18 mouse cellular contexts compared by ENCODE assay signal in the genomic region with DNA sequence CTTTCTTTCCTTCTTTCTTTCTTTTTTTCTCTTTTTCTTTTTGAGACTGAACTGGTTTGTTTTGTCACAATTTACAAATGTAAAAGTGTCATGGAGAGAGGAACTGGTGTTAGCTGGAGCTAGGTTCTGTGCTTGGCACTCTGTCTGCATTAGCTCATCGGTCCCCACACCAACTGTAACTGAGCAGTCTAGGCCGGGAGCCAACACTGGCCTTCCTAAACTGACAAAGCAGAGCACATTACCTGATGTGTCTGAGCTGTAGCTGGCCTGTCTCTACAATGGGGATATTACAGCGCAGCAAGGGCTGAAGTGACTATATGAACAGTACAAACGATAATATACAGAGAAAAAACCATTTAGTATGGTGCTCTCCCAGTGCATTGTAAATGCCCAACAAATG. TPM values are rescaled to one million over a fixed set of nuclear protein-coding genes. Genes with fewer than 3 reads are reported as not detected.
A peak's percentile ranks its signal among the peaks of the same experiment; 100 is the strongest.
DNase-seq lines count a peak whose midpoint lies in the region; ATAC-seq and TF ChIP-seq lines count a peak whose summit lies in the region.
"Had no signal": no experiment of that assay in that cellular context is flagged by ENCODE, and none has a peak within 500 bp of the region (broad histone marks: within the 10 kb centered on the region; RNA-seq: fewer than 3 reads in every experiment).

No protein-coding gene starts in this region.

- H3K4me1 ChIP-seq in forebrain, embryonic 14.5 days (ENCODE audit: control insufficient read depth, insufficient read depth, low read length) = peaks cover 21% of the 10 kb centered on the region
- H3K4me1 ChIP-seq in forebrain, postnatal 0 days (ENCODE audit: insufficient read depth) = peaks cover 23% of the 10 kb centered on the region; the same call in 1 of the 2 replicates
- peaks cover 18% of the 10 kb centered on the region for H3K4me1 ChIP-seq in midbrain, postnatal 0 days (ENCODE audit: insufficient read depth, low read length)
- H3K4me1 ChIP-seq in midbrain, embryonic 13.5 days (replicated peaks) = peaks cover 50% of the 10 kb centered on the region
- peaks cover 17% of the 10 kb centered on the region; the same call in 1 of the 2 replicates for H3K4me1 ChIP-seq in kidney, embryonic 14.5 days (ENCODE audit: control insufficient read depth, insufficient read depth, low read length)
- peaks cover 39% of the 10 kb centered on the region for H3K4me1 ChIP-seq in embryonic facial prominence, embryonic 10.5 days

- H3K36me3 ChIP-seq in forebrain, embryonic 14.5 days (ENCODE audit: control insufficient read depth, insufficient read depth, low read length) = no peaks in the 10 kb centered on the region
- H3K36me3 ChIP-seq in forebrain, postnatal 0 days (ENCODE audit: insufficient read depth) = no peaks in the 10 kb centered on the region
- no peaks in the 10 kb centered on the region for H3K36me3 ChIP-seq in midbrain, postnatal 0 days (ENCODE audit: insufficient read depth, low read length)
- no peaks in the 10 kb centered on the region for H3K36me3 ChIP-seq in midbrain, embryonic 13.5 days
- no peaks in the 10 kb centered on the region for H3K36me3 ChIP-seq in kidney, embryonic 14.5 days (ENCODE audit: control insufficient read depth, insufficient read depth, low read length)
- no peaks in the 10 kb centered on the region for H3K36me3 ChIP-seq in embryonic facial prominence, embryonic 10.5 days (replicated peaks)
- H3K36me3 ChIP-seq: G1E; heart, embryonic 13.5 days; intestine, embryonic 15.5 days; liver, embryonic 13.5 days had no signal

- DNase-seq in forebrain, embryonic 14.5 days (ENCODE audit: low spot score) = peak; percentile 61
- no peak for DNase-seq in forebrain, postnatal 0 days
- DNase-seq in midbrain, postnatal 0 days (ENCODE audit: low spot score) = peak; percentile 54
- DNase-seq in cerebellum, adult 8-10 months = peak; percentile 83
- DNase-seq in gastrocnemius, postnatal 25 days = peak; percentile 62
- DNase-seq in embryonic facial prominence, embryonic 10.5 days (ENCODE audit: low spot score) = no peak
- DNase-seq: kidney, postnatal 25 days; liver, embryonic 13.5 days; lung, postnatal 14 days; right cerebral cortex, postnatal 14 days had no signal

- H3K27me3 ChIP-seq in forebrain, embryonic 14.5 days (replicated peaks; ENCODE audit: control insufficient read depth, insufficient read depth, low read length) = peaks cover 3% of the 10 kb centered on the region; the same call in 1 of the 2 replicates
- no peaks in the 10 kb centered on the region for H3K27me3 ChIP-seq in forebrain, postnatal 0 days (ENCODE audit: insufficient read depth, low read length)
- H3K27me3 ChIP-seq in midbrain, postnatal 0 days (ENCODE audit: insufficient read depth, low read length) = no peaks in the 10 kb centered on the region
- H3K27me3 ChIP-seq in midbrain, embryonic 13.5 days = peaks cover 9% of the 10 kb centered on the region
- H3K27me3 ChIP-seq in kidney, embryonic 14.5 days (ENCODE audit: control insufficient read depth, insufficient read depth, low read length) = peaks cover 15% of the 10 kb centered on the region
- H3K27me3 ChIP-seq in embryonic facial prominence, embryonic 10.5 days (replicated peaks; ENCODE audit: low read depth, poor library complexity, severe bottlenecking) = peaks cover 62% of the 10 kb centered on the region

- 68% methylated on average over 4 of the region's 4 CpGs for WGBS in forebrain, embryonic 14.5 days
- WGBS in forebrain, postnatal 0 days = 56% methylated on average over 4 of the region's 4 CpGs
- 74% methylated on average over 4 of the region's 4 CpGs for WGBS in midbrain, postnatal 0 days
- WGBS in midbrain, embryonic 13.5 days = 84% methylated on average over 4 of the region's 4 CpGs
- WGBS in kidney, embryonic 14.5 days = 82% methylated on average over 4 of the region's 4 CpGs
- WGBS in embryonic facial prominence, embryonic 10.5 days = 84% methylated on average over 4 of the region's 4 CpGs

- no peaks in the 10 kb centered on the region for H3K9me3 ChIP-seq in forebrain, embryonic 14.5 days (replicated peaks; ENCODE audit: control insufficient read depth, low read length)
- no peaks in the 10 kb centered on the region for H3K9me3 ChIP-seq in forebrain, postnatal 0 days (ENCODE audit: low read length)
- H3K9me3 ChIP-seq in midbrain, postnatal 0 days (ENCODE audit: low read length) = no peaks in the 10 kb centered on the region
- no peaks in the 10 kb centered on the region for H3K9me3 ChIP-seq in midbrain, embryonic 13.5 days
- no peaks in the 10 kb centered on the region for H3K9me3 ChIP-seq in kidney, embryonic 14.5 days (ENCODE audit: control insufficient read depth, low read length)
- no peaks in the 10 kb centered on the region for H3K9me3 ChIP-seq in embryonic facial prominence, embryonic 10.5 days
- H3K9me3 ChIP-seq: heart, embryonic 13.5 days; intestine, embryonic 15.5 days; liver, embryonic 13.5 days had no signal

- H3K27ac ChIP-seq in forebrain, embryonic 14.5 days (ENCODE audit: low read depth, low read length) = no peak overlapping the region
- H3K27ac ChIP-seq in forebrain, postnatal 0 days (ENCODE audit: low read depth, low read length) = no peak overlapping the region
- H3K27ac ChIP-seq in midbrain, postnatal 0 days (ENCODE audit: low read depth, low read length) = no peak overlapping the region
- no peak overlapping the region for H3K27ac ChIP-seq in midbrain, embryonic 13.5 days
- no peak overlapping the region for H3K27ac ChIP-seq in kidney, embryonic 14.5 days (ENCODE audit: low read depth, low read length)
- H3K27ac ChIP-seq in embryonic facial prominence, embryonic 10.5 days (replicated peaks) = no peak overlapping the region
- H3K27ac ChIP-seq: heart, embryonic 13.5 days; intestine, embryonic 15.5 days; liver, embryonic 13.5 days had no signal

- no peak overlapping the region for H3K4me2 ChIP-seq in forebrain, embryonic 14.5 days (ENCODE audit: low read length)
- H3K4me2 ChIP-seq in forebrain, postnatal 0 days (ENCODE audit: low read depth) = no peak overlapping the region
- no peak overlapping the region for H3K4me2 ChIP-seq in midbrain, postnatal 0 days (ENCODE audit: low read depth, low read length, poor library complexity, severe bottlenecking)
- no peak overlapping the region for H3K4me2 ChIP-seq in midbrain, embryonic 13.5 days (replicated peaks)
- H3K4me2 ChIP-seq in kidney, embryonic 14.5 days (replicated peaks; ENCODE audit: low read depth, low read length) = no peak overlapping the region
- H3K4me2 ChIP-seq: heart, embryonic 13.5 days; intestine, embryonic 15.5 days; liver, embryonic 13.5 days; midbrain, embryonic 11.5 days had no signal

- no peak for ATAC-seq in forebrain, embryonic 14.5 days
- no peak for ATAC-seq in forebrain, postnatal 0 days
- ATAC-seq in midbrain, postnatal 0 days (ENCODE audit: low FRiP score) = no peak
- ATAC-seq in midbrain, embryonic 13.5 days = no peak
- ATAC-seq in kidney, embryonic 14.5 days (ENCODE audit: low FRiP score, low TSS enrichment) = no peak
- ATAC-seq: intestine, embryonic 15.5 days had no signal

- H3K9ac ChIP-seq in forebrain, embryonic 14.5 days (ENCODE audit: low read length) = no peak overlapping the region
- H3K9ac ChIP-seq in forebrain, postnatal 0 days = no peak overlapping the region
- H3K9ac ChIP-seq in midbrain, postnatal 0 days (replicated peaks; ENCODE audit: low read length, poor library complexity, severe bottlenecking) = no peak overlapping the region
- H3K9ac ChIP-seq in midbrain, embryonic 13.5 days (replicated peaks) = no peak overlapping the region
- no peak overlapping the region for H3K9ac ChIP-seq in kidney, embryonic 14.5 days (ENCODE audit: low read depth, low read length)
- H3K9ac ChIP-seq: heart, embryonic 13.5 days; intestine, embryonic 15.5 days; liver, embryonic 13.5 days had no signal

- no peak overlapping the region for H3K4me3 ChIP-seq in forebrain, embryonic 14.5 days (ENCODE audit: low read depth, low read length)
- no peak overlapping the region for H3K4me3 ChIP-seq in forebrain, postnatal 0 days (ENCODE audit: low read depth, low read length)
- H3K4me3 ChIP-seq in midbrain, postnatal 0 days (ENCODE audit: low read depth, low read length) = no peak overlapping the region
- no peak overlapping the region for H3K4me3 ChIP-seq in midbrain, embryonic 13.5 days (replicated peaks)
- no peak overlapping the region for H3K4me3 ChIP-seq in kidney, embryonic 14.5 days (ENCODE audit: low read length)
- H3K4me3 ChIP-seq in embryonic facial prominence, embryonic 10.5 days = no peak overlapping the region
- H3K4me3 ChIP-seq: heart, embryonic 13.5 days; intestine, embryonic 15.5 days; liver, embryonic 13.5 days had no signal

- no peak for TF ChIP-seq CTCF in forebrain, postnatal 0 days (IDR thresholded peaks at IDR 0.05; ENCODE audit: low read depth)
- no peak for TF ChIP-seq CTCF in midbrain, postnatal 0 days (IDR thresholded peaks at IDR 0.05)

RNA-seq across cellular contexts. Expression of a gene that starts 2.1 kb away (rescaled TPM):
- polyA plus RNA-seq in forebrain, embryonic 14.5 days (2014; fragmentation: Nextera tagmentation; extraction: Ambion mirVana) = 24.1 and 28.9 TPM in 2 replicates
- 156 and 160 TPM in 2 replicates for total RNA-seq in forebrain, postnatal 0 days (2014; rRNA removed)
- polyA plus RNA-seq in forebrain, postnatal 0 days (2015; fragmentation: Nextera tagmentation; extraction: Ambion mirVana) = 47.4 and 55.3 TPM in 2 replicates
- 158 and 182 TPM in 2 replicates for total RNA-seq in midbrain, postnatal 0 days (2014; rRNA removed)
- 41.7 and 45.1 TPM in 2 replicates for polyA plus RNA-seq in midbrain, postnatal 0 days (2015; fragmentation: Nextera tagmentation; extraction: Ambion mirVana)
- polyA plus RNA-seq in midbrain, embryonic 13.5 days (2015; fragmentation: Nextera tagmentation; extraction: Ambion mirVana) = 18.2 and 19.9 TPM in 2 replicates
- under 1 TPM; 0.28 to 0.35 TPM for total RNA-seq in gastrocnemius, postnatal 25 days (2021)
- polyA plus RNA-seq in kidney, embryonic 14.5 days (2014; fragmentation: Nextera tagmentation; extraction: Ambion mirVana) = 0.43 and 0.55 TPM in 2 replicates
- 0.45 and 0.81 TPM in 2 replicates for polyA plus RNA-seq in embryonic facial prominence, embryonic 10.5 days (2016; fragmentation: Nextera tagmentation; extraction: Ambion mirVana)
- total RNA-seq: common myeloid progenitor, adult 5-6 weeks; hematopoietic stem cell, adult 5-6 weeks had no signal
- polyA plus RNA-seq: G1E had no signal

RNA-seq across cellular contexts. Expression of a gene that starts 12.5 kb away (rescaled TPM):
- polyA plus RNA-seq in forebrain, embryonic 14.5 days (2014; fragmentation: Nextera tagmentation; extraction: Ambion mirVana) = 8.1 and 9.2 TPM in 2 replicates
- total RNA-seq in forebrain, postnatal 0 days (2014; rRNA removed) = 11.3 and 12.8 TPM in 2 replicates
- 4.2 and 5.5 TPM in 2 replicates for polyA plus RNA-seq in forebrain, postnatal 0 days (2015; fragmentation: Nextera tagmentation; extraction: Ambion mirVana)
- 8.2 and 11.6 TPM in 2 replicates for total RNA-seq in midbrain, postnatal 0 days (2014; rRNA removed)
- 6.6 and 8.9 TPM in 2 replicates for polyA plus RNA-seq in midbrain, postnatal 0 days (2015; fragmentation: Nextera tagmentation; extraction: Ambion mirVana)
- polyA plus RNA-seq in midbrain, embryonic 13.5 days (2015; fragmentation: Nextera tagmentation; extraction: Ambion mirVana) = 7.9 and 8.2 TPM in 2 replicates
- 1 to 10 TPM; 4.8 to 5.7 TPM for total RNA-seq in gastrocnemius, postnatal 25 days (2021)
- 11.4 and 17.8 TPM in 2 replicates for polyA plus RNA-seq in kidney, embryonic 14.5 days (2014; fragmentation: Nextera tagmentation; extraction: Ambion mirVana)
- polyA plus RNA-seq in embryonic facial prominence, embryonic 10.5 days (2016; fragmentation: Nextera tagmentation; extraction: Ambion mirVana) = 14.5 and 15.8 TPM in 2 replicates

RNA-seq across cellular contexts. Expression of a gene that starts 24.3 kb away (rescaled TPM):
- polyA plus RNA-seq in forebrain, embryonic 14.5 days (2014; fragmentation: Nextera tagmentation; extraction: Ambion mirVana) = 44.4 and 47.2 TPM in 2 replicates
- total RNA-seq in forebrain, postnatal 0 days (2014; rRNA removed) = 49.0 and 55.2 TPM in 2 replicates
- polyA plus RNA-seq in forebrain, postnatal 0 days (2015; fragmentation: Nextera tagmentation; extraction: Ambion mirVana) = 47.2 and 48.0 TPM in 2 replicates
- 38.0 and 42.1 TPM in 2 replicates for total RNA-seq in midbrain, postnatal 0 days (2014; rRNA removed)
- 32.5 and 35.2 TPM in 2 replicates for polyA plus RNA-seq in midbrain, postnatal 0 days (2015; fragmentation: Nextera tagmentation; extraction: Ambion mirVana)
- 32.1 and 35.0 TPM in 2 replicates for polyA plus RNA-seq in midbrain, embryonic 13.5 days (2015; fragmentation: Nextera tagmentation; extraction: Ambion mirVana)
- total RNA-seq in gastrocnemius, postnatal 25 days (2021) = 10 to 100 TPM; 10.5 to 11.1 TPM
- polyA plus RNA-seq in kidney, embryonic 14.5 days (2014; fragmentation: Nextera tagmentation; extraction: Ambion mirVana) = 14.5 and 21.8 TPM in 2 replicates
- polyA plus RNA-seq in embryonic facial prominence, embryonic 10.5 days (2016; fragmentation: Nextera tagmentation; extraction: Ambion mirVana) = 22.4 and 22.8 TPM in 2 replicates

RNA-seq across cellular contexts. Expression of a gene that starts 26.7 kb away (rescaled TPM):
- polyA plus RNA-seq in forebrain, embryonic 14.5 days (2014; fragmentation: Nextera tagmentation; extraction: Ambion mirVana) = 8.5 and 12.0 TPM in 2 replicates
- 8.9 and 11.1 TPM in 2 replicates for total RNA-seq in forebrain, postnatal 0 days (2014; rRNA removed)
- polyA plus RNA-seq in forebrain, postnatal 0 days (2015; fragmentation: Nextera tagmentation; extraction: Ambion mirVana) = 2.7 and 7.5 TPM in 2 replicates
- total RNA-seq in midbrain, postnatal 0 days (2014; rRNA removed) = 16.4 and 18.6 TPM in 2 replicates
- polyA plus RNA-seq in midbrain, postnatal 0 days (2015; fragmentation: Nextera tagmentation; extraction: Ambion mirVana) = 11.2 and 14.2 TPM in 2 replicates
- 35.5 and 39.9 TPM in 2 replicates for polyA plus RNA-seq in midbrain, embryonic 13.5 days (2015; fragmentation: Nextera tagmentation; extraction: Ambion mirVana)
- total RNA-seq in gastrocnemius, postnatal 25 days (2021) = 1 to 10 TPM; 3.5 to 3.7 TPM
- polyA plus RNA-seq in kidney, embryonic 14.5 days (2014; fragmentation: Nextera tagmentation; extraction: Ambion mirVana) = 5.8 and 6.4 TPM in 2 replicates
- polyA plus RNA-seq in embryonic facial prominence, embryonic 10.5 days (2016; fragmentation: Nextera tagmentation; extraction: Ambion mirVana) = 6.1 and 6.8 TPM in 2 replicates

Comparison
In these comparisons a context has a peak if more than half of its experiments do, and no peak if none do; other contexts are left out.
1. DNase-seq: peak in forebrain, embryonic 14.5 days (single experiment), midbrain, postnatal 0 days (single experiment), cerebellum, adult 8-10 months (single experiment) and gastrocnemius, postnatal 25 days (single experiment); none in forebrain, postnatal 0 days (single experiment) and embryonic facial prominence, embryonic 10.5 days (single experiment).
2. RNA of a gene that starts 2.1 kb away (polyA plus RNA-seq): 47.4 to 55.3 TPM in forebrain, postnatal 0 days, 41.7 to 45.1 TPM in midbrain, postnatal 0 days, 24.1 to 28.9 TPM in forebrain, embryonic 14.5 days and 18.2 to 19.9 TPM in midbrain, embryonic 13.5 days; 0.45 to 0.81 TPM in embryonic facial prominence, embryonic 10.5 days and 0.43 to 0.55 TPM in kidney, embryonic 14.5 days; every median in the first group is over 10 times any median in the second.